Mouse (Mus musculus) kidney, postnatal 14 days (tissue): Measurements from ENCODE around the gene Impdh1.
"Not testable (repeated sequence)": the region's sequence is repeated elsewhere in the genome, so short reads cannot be mapped to it uniquely, and the experiment has no call there.

Experiments
- DNase-seq: peaks from one replicate; pipeline ENCODE4 v3.0.0; 2022; ENCODE audit warnings: mixed read lengths

The Impdh1 gene

DNA sequence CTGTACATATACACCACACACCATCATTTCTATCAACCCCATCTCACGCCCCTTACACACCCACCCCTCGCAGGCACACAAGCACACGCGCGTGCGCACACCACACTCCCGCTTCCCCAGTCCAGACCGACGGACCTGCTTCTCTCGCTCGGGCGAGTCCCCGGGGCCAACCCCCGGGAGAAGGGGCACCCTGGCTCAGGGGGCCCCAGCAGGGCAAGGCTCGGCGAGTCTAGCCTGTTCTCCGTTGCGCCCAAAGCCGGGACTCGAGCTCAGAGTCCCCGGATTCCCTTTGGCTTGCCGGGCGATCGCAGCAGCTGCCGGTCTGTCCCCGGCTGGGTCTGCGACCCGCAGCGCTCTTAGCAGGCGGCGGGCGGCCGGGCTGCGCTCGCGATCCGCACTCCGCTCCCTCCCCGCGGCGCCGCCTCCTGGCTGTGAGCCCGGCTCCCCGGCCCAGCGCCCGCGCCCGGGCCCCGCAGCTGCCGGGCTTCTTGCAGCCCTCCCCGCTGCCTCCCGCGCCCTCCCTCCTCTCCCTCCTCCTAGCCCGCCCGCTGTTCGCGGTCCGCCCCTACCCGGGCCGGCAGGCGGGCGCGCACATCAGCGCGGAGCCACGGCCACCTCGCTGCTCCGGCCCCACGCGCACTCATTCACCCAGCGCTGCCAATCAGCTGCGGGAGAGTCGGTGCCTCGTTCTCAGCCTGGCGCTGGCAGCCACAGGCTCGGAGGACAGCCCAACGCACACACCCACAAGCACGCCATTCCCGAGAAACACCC, 37.1 kb downstream of the Impdh1 start, which contains the start of gene Prrt4:
Prrt4 (minus strand) TSS at position 697 of the 771 bp plus-strand sequence.
- peak; percentile 70 for DNase-seq

GRCm38 (mm10) chr6:29177901-29178879, 38.0 kb downstream of the Impdh1 start:
- DNase-seq, result no peak

GRCm38 (mm10) chr6:29175113-29175512, 41.1 kb downstream of the Impdh1 start:
- DNase-seq, result no peak

DNA sequence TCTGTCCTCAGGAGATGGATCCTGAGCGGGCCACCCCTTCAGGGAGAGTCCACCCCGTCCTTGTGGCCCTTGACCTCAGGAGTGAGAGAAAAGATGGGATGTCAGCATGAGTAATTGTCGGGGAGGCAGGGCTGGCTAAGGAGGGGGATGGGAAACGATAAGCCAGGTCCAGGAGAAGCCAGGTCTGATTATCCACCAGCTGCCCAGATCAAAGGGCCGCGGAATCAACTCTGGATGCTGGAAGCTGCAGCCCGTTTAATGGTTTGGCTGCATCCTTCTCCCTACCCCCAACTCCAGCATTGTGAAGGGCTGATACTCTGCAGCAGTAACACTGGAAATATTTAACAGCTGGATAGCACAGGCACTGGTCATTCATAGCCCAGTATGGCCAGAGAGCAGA, 41.8 kb downstream of the Impdh1 start:
- no peak for DNase-seq

- peak; percentile 85 for DNase-seq
Measured at GRCm38 (mm10) chr6:29170952-29171388, 45.2 kb downstream of the Impdh1 start.

GRCm38 (mm10) chr6:29170063-29170921, 45.9 kb downstream of the Impdh1 start:
- DNase-seq, result peak; percentile 17

DNA sequence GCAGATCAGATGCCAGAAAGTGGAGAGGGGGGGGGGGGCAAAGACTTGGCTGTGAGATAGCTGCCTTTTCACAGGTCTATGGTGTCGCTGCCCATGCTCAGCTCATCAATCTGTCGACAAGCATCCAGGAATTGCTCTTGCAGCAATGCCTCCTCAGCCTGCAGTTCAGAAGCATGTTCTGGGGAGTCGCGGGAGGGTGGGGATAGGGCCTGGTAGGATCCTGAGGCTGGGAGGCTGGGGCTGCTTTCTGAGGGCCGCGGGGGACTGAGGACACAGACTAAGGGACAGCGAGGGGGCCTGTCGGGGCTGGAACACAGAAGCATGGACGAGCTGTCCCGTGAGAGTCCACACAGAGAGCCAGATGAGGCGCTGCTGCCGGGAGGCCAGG, 46.5 kb downstream of the Impdh1 start:
- no peak for DNase-seq

DNA sequence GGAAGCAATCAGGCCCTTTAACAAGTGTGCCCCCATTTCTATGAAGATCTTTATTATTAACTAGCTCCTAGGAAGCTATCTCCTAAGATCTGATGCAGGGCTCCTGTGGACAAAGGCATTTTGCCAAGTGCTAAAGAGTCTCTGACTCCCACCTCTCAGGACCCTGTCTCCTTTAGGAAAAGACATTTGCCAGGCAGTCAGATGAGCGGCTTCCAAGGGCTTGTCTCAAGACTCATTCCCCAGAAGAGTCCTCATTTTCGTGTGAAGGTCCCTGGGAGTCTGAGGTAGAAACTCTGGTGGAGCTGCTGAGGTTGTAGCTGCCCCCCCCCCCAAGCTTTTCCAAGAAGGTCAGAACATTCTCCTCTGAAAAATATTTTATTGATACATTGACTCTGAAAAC, 47.3 kb downstream of the Impdh1 start:
- no peak for DNase-seq

- DNase-seq, result peak; percentile 61
Measured at GRCm38 (mm10) chr6:29166196-29166595, 50.0 kb downstream of the Impdh1 start.

- DNase-seq, result peak; percentile 93
Measured at GRCm38 (mm10) chr6:29164314-29165244, 51.6 kb downstream of the Impdh1 start, which contains the start of gene Rbm28. Rbm28 (minus strand) TSS chr6:29165006.

- not testable (repeated sequence) for DNase-seq
Measured at GRCm38 (mm10) chr6:29161291-29161690, 54.9 kb downstream of the Impdh1 start.

DNA sequence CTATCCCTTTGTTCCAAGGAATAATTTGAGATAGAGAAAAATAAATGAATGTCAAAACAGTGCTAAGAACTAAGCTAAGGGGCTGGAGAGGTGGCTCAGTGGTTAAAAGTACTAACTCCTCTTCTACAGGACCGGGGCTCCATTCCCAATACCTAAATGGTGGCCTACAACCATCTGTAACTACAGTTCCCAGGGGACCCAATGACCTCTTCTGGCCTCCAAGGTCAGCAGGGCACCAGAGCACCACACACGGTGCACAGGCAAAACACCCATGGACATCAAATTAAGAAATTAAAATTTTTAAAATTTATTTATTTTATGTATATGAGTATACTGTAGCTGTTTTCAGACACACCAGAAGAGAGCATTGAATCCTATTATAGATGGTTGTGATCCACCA, 55.4 kb downstream of the Impdh1 start:
- no peak for DNase-seq

GRCm38 (mm10) chr6:29156326-29156725, 59.8 kb downstream of the Impdh1 start:
- no peak for DNase-seq
